Mouse (Mus musculus) adrenal gland, adult 2 months (tissue): ENCODE data around the gene Lmbr1. TPM values are rescaled to one million over a fixed set of nuclear protein-coding genes. Genes with fewer than 3 reads are reported as not detected.
"Not testable (repeated sequence)": the region's sequence is repeated elsewhere in the genome, so short reads cannot be mapped to it uniquely, and the experiment has no call there.

Source experiments
- DNase-seq: peaks from one replicate; pipeline ENCODE4 v3.0.0; 2021
- long read RNA-seq: library from polyadenylated mRNA; stranded (forward); transcript quantifications from one replicate; pipeline ENCODE4 v2.0.0, GENCODE M21; 2021
- polyA plus RNA-seq: library from polyadenylated mRNA; depleted of rRNA; stranded (reverse); fragments of >200 nt; gene quantifications from 2 replicates; pipeline ENCODE4 v1.2.3, GENCODE M21; 2012; rRNA removed
- total RNA-seq, 2 experiments: library from RNA; stranded (reverse); gene quantifications; 2 replicates each; pipeline ENCODE4 v1.2.3; 2021

Gene Lmbr1
- 10 to 100 TPM; 10.2 to 12.0 TPM for total RNA-seq
- 2.3 and 3.2 TPM in 2 replicates for polyA plus RNA-seq
- long read RNA-seq, full-length matches to known transcripts, result 2 of 8 reads
- long read RNA-seq, partial matches to known transcripts, result 1 of 8 reads
- long read RNA-seq, other reads (novel, unspliced or antisense), result 5 of 8 reads

- peak; percentile 97 for DNase-seq
Observed at GRCm38 (mm10) chr5:29378298-29379036, at the start of gene Lmbr1. TSS of gene Lmbr1 (minus strand) at chr5:29378390.

- DNase-seq, result not testable (repeated sequence)
Observed at GRCm38 (mm10) chr5:29423330-29423729, 45.1 kb upstream of the Lmbr1 start.

DNA sequence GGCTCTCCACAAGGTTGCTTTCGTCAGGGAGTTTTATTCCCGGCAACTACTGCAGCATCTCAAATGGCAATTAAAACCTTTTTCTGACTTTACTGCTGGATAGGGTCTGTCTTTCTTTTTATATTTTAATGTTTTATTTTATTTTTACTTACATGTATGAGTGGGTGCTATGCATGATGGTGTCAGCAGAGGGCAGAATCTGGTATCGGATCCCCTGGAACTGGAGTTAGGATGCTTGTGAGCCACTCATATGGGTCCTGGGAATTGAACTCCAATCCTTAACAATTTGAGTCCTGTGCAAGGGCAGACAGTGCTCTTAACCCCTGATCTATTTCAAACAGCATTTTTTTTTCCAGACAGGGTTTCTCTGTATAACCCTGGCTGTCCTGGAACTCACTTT lies 34.9 kb upstream of the Lmbr1 start:
- no peak for DNase-seq

- no peak for DNase-seq
Observed at GRCm38 (mm10) chr5:29410854-29411253, 32.7 kb upstream of the Lmbr1 start.

- DNase-seq, result peak; percentile 82
Observed at GRCm38 (mm10) chr5:29398427-29398826, 20.2 kb upstream of the Lmbr1 start.

- peak; percentile 89 for DNase-seq
Observed at GRCm38 (mm10) chr5:29388944-29389765, 11.0 kb upstream of the Lmbr1 start.

DNA sequence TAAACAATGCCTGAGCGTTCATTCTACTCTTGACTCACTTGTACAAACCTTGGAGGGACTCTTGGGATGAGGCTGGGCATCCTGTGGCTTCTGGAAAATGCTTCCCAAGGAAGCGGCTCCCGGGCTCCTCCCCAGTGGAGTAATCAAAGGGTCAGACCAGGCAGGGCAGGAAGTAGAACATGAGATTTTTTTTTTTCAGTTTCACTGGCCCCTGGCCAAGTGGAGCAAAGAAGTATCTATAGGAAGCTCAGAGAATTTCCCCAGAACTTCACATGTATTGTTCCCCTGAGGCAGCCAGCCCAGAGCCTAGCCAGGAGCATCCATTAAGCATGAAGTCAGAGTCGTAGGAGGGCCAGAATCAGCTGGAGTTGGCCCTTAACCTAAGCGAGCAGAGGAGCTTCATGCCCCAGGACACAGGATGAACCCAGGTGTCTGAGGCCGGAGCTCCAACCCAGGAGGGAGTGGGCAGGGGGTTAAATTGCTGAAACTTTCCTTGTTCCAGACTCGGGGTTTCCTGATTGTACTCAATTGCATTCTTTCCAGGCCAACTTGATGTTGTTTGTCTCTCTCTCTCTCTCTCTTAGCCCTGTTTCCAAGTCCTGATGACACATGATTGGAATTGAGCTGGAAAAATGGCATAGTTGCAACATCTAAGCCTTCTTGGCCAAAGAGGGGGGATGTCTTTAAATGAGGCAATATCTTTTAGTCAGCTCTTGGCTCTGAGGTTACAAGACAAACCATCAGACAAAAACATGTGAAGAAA lies 10.2 kb upstream of the Lmbr1 start:
- DNase-seq, result peak; percentile 32

- DNase-seq, result no peak
Observed at GRCm38 (mm10) chr5:29387591-29387990, 9.4 kb upstream of the Lmbr1 start.

DNA sequence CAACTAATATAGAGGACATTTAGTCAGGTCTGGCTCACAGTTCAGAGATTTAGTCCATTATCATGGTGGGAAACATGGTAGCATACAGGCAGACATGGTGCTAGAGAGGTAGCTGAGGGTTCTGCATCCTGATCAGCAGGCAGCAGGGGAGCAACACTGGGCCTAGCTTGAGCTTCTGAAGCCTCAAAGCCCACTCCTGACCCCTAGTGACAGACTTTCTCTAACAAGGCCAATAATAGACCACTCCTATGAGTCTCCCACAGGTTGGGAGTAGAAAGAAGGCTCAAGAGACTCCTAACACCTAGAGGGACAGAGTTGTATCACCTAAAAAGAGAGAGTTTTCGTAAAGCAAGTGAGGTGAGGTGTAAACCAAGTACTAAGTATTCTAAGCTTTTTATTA lies 4.6 kb upstream of the Lmbr1 start:
- no peak for DNase-seq

- no peak for DNase-seq
Observed at GRCm38 (mm10) chr5:29380091-29380490, 1.9 kb upstream of the Lmbr1 start.

DNA sequence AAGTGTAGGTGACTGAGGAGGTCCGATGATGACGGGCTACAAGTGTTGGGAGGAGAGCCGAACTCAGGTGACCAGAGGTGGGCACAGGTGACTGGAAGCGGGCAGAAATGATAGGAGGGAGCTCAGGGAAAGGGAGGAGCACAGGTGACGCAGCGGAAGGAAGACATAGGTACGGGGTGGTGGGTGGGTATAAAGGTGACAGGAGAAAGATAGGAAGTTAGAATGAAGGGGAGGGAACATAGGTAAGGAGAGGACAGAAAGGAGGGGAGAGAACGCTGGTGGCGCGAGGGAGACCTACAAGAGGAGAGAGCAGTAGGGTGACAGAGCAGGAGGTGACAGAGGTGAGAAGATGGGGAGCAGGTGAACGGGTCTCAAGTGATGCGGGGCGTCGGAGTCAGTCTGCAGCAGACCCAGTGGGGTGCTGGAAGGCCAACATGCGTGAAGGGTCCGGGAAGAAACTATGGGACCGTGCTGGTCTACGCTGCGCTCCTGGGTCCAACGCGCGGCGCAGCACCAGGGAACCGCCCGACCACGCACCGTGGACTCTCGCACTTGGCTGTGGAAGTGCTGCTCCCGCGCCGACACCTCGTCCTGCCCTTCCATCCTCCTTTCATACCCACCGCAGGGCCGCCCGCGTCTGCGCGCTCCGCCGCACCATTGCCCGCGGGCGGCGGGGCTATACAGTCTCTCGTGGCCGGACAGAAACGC lies 446 bp downstream of the Lmbr1 start:
- DNase-seq, result no peak

DNA sequence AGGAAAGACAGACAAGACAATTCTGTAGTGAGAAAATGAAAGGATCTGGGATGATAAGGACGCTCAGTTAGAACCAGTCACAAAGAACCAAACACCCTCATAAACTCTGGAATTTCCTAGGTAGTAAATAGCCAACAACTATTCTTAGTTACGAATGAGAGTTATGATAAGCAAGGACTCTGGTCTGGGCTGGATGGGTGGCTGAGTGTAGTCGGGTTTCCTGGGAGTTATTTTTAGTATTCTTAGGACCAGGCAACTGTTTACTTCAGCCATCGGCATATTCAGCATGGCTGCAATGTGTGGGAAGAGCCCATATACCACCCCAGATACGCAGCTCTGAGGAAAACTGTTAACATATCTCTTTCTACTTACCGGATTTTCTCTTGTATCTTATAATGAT lies 14.7 kb downstream of the Lmbr1 start:
- DNase-seq, result no peak

GRCm38 (mm10) chr5:29335836-29336235 lies 42.4 kb downstream of the Lmbr1 start:
- DNase-seq, result peak; percentile 2

DNA sequence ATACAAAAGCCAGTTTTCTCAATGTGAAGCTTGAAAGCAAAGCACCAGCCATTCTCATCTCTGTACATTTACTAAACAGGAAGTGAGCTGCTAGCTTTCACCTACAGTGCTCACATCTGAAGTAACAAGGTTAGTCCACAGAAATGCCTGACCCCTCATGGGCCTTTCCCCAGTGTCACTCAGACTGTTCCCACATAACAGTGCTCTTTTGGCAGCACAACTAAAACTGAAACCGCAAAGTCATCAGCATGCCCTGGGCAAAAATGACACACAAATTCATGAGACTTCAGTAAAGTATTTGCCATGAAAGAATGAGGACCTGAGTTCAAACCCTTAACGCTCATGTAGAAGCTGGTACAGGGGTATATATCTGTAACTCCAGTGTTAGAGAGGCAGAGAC lies 55.7 kb downstream of the Lmbr1 start:
- no peak for DNase-seq

- DNase-seq, result peak; percentile 18
Observed at GRCm38 (mm10) chr5:29309191-29309590, 69.0 kb downstream of the Lmbr1 start.

DNA sequence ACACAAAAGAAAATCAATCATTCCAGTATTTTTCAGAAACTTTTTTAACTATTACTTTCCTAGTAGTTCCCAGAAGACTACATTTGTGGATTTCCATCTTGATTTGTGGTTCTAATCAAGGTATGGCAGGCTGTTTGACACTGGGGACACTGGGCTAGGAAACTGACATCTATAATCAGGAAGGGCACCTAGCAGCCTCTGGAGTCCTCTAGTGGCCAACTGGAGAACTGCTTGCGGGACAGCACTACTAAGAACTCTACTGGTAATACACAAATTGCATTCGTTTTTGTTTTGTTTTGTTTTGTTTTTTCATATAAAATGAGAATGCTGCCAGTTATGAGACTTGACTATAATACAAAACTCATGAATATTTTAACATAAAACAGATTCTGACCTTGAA lies 85.0 kb downstream of the Lmbr1 start:
- peak; percentile 42 for DNase-seq

DNA sequence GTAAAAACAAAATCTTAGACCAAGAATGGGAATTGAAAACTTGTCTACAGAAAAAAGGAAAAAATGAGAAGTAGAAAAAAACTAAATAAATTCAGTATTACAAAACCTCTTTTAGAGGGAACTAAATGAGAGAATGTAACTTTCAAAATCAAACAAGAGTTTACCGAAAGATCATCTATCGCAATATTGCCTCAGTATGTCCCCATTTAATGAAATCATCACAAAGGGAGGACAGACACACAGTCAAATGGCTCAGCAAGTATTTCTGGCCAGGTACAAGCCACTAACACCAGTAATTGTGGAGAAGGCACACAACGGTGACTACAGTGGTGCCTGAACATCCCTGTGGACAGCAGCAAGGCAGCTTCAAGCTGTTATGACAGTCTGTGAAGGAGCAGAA lies 88.1 kb downstream of the Lmbr1 start:
- DNase-seq, result no peak

DNA sequence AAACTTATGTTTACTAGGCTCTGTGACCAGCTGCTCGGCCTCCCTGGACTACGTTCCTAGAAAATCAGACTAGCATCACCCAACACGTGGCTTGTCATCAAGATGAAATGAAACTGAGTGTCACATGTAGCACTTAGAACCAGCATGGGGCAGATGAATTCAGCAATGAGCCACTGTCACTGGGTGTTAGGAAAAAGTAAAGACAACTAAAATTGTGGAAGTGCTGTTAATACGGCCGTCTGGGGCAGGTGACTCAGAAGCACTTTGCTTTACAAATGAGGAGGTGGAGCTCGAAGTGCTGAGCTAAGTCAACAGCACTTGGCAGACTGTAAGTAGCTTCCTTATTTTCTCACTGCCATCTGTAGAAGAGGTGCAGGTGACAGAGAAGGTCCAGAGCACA lies 88.5 kb downstream of the Lmbr1 start:
- no peak for DNase-seq

- no peak for DNase-seq
Observed at GRCm38 (mm10) chr5:29281081-29281480, 97.1 kb downstream of the Lmbr1 start.

- no peak for DNase-seq
Observed at GRCm38 (mm10) chr5:29274746-29275145, 103.4 kb downstream of the Lmbr1 start.

- no peak for DNase-seq
Observed at GRCm38 (mm10) chr5:29273426-29273825, 104.8 kb downstream of the Lmbr1 start.

GRCm38 (mm10) chr5:29270879-29271278 lies 107.3 kb downstream of the Lmbr1 start:
- DNase-seq, result peak; percentile 22
